8 mouse cellular contexts compared by ENCODE assay signal in genomic region chrX:153237304-153237919, GRCm38 (mm10). TPM values are rescaled to one million over a fixed set of nuclear protein-coding genes. Genes with fewer than 3 reads are reported as not detected.
DNase-seq lines count a peak whose midpoint lies in the region; ATAC-seq lines count a peak whose summit lies in the region.

Gene Klf8 (plus strand): TSS chrX:153237466.

- H3K9ac ChIP-seq in neural tube, embryonic 11.5 days (ENCODE audit: low read length): peak within 1 kb of the TSS; percentile 52
- no peak within 1 kb of the TSS for H3K9ac ChIP-seq in stomach, embryonic 15.5 days

- no peaks in the 10 kb centered on the region for H3K9me3 ChIP-seq in neural tube, embryonic 11.5 days (ENCODE audit: control insufficient read depth, low read length)
- no peaks in the 10 kb centered on the region for H3K9me3 ChIP-seq in stomach, embryonic 15.5 days

- H3K27ac ChIP-seq in neural tube, embryonic 11.5 days (ENCODE audit: low read depth, low read length): no peak within 1 kb of the TSS
- no peak within 1 kb of the TSS for H3K27ac ChIP-seq in stomach, embryonic 15.5 days

- 27% methylated on average over 17 of the region's 17 CpGs for WGBS in neural tube, embryonic 11.5 days
- 16% methylated on average over 17 of the region's 17 CpGs for WGBS in stomach, embryonic 15.5 days

- no peaks in the 10 kb centered on the region for H3K27me3 ChIP-seq in neural tube, embryonic 11.5 days (ENCODE audit: control insufficient read depth, insufficient read depth, low read length)
- H3K27me3 ChIP-seq in stomach, embryonic 15.5 days (replicated peaks): no peaks in the 10 kb centered on the region

- peak; percentile 67 for ATAC-seq in neural tube, embryonic 11.5 days (ENCODE audit: insufficient read depth, low FRiP score, low TSS enrichment)
- peak; percentile 72 for ATAC-seq in granulocyte monocyte progenitor cell, adult 5-6 weeks (replicated peaks; ENCODE audit: poor library complexity, severe bottlenecking)
- ATAC-seq in stomach, embryonic 15.5 days (ENCODE audit: insufficient read depth, low FRiP score, low read depth): peak; percentile 14; the same call in 1 of the 2 replicates

- DNase-seq in neural tube, embryonic 11.5 days (ENCODE audit: low spot score): peak; percentile 12
- no peak for DNase-seq in neural tube, embryonic 10.5 days (ENCODE audit: extremely low spot score, low spot score)
- peak; percentile 25 for DNase-seq in cerebellum, adult 9-11 months
- DNase-seq in layer of hippocampus, adult 9-11 months: peak; percentile 13
- peak; percentile 7 to 19 for DNase-seq in lung, postnatal 4 days
- DNase-seq in spleen, adult 18-20 months: no peak

- no peaks in the 10 kb centered on the region for H3K4me1 ChIP-seq in neural tube, embryonic 11.5 days (ENCODE audit: control insufficient read depth, insufficient read depth, low read length)
- no peaks in the 10 kb centered on the region for H3K4me1 ChIP-seq in stomach, embryonic 15.5 days

- H3K36me3 ChIP-seq in neural tube, embryonic 11.5 days (ENCODE audit: control insufficient read depth, insufficient read depth, low read length): no peaks in the 10 kb centered on the region
- H3K36me3 ChIP-seq in stomach, embryonic 15.5 days: no peaks in the 10 kb centered on the region

- H3K4me2 ChIP-seq in neural tube, embryonic 11.5 days (ENCODE audit: low read depth): peak within 1 kb of the TSS; percentile 55
- peak within 1 kb of the TSS; percentile 69 for H3K4me2 ChIP-seq in stomach, embryonic 15.5 days

- H3K4me3 ChIP-seq in neural tube, embryonic 11.5 days (ENCODE audit: low read depth, low read length): peak within 1 kb of the TSS; percentile 49
- H3K4me3 ChIP-seq in stomach, embryonic 15.5 days (replicated peaks): peak within 1 kb of the TSS; percentile 52

RNA-seq across cellular contexts. Expression of gene Klf8, which starts in this region (rescaled TPM):
- 0.82 and 2.0 TPM in 2 replicates for polyA plus RNA-seq in neural tube, embryonic 11.5 days (2014; fragmentation: Nextera tagmentation; extraction: Ambion mirVana)
- total RNA-seq in granulocyte monocyte progenitor cell, adult 5-6 weeks (2014; fragmentation: Nextera tagmentation): 3.5 and 3.9 TPM in 2 replicates
- 2.6 and 3.0 TPM in 2 replicates for total RNA-seq in granulocyte monocyte progenitor cell, adult 5-6 weeks (2017)
- polyA plus RNA-seq in stomach, embryonic 15.5 days (2015; fragmentation: Nextera tagmentation; extraction: Ambion mirVana): 1.1 and 1.2 TPM in 2 replicates

Comparison
In these comparisons a context has a peak if more than half of its experiments do, and no peak if none do; other contexts are left out.
1. DNase-seq: peak in neural tube, embryonic 11.5 days (single experiment), cerebellum, adult 9-11 months (single experiment), layer of hippocampus, adult 9-11 months (single experiment) and lung, postnatal 4 days (2 of 2); none in neural tube, embryonic 10.5 days (single experiment) and spleen, adult 18-20 months (0 of 2).
2. ATAC-seq: peak in every context shown above with its lines; median percentile 72 in granulocyte monocyte progenitor cell, adult 5-6 weeks; 67 in neural tube, embryonic 11.5 days; 14 in stomach, embryonic 15.5 days.